Mouse (Mus musculus) gastrocnemius, adult 18-20 months (tissue): ENCODE measurements around the gene Nme9. TPM values are rescaled to one million over a fixed set of nuclear protein-coding genes. Genes with fewer than 3 reads are reported as not detected.

Experiments used
- DNase-seq: peaks from one replicate; pipeline ENCODE4 v3.0.0; 2021; ENCODE audit warnings: low spot score
- total RNA-seq, 2 experiments: library from RNA; stranded (reverse); gene quantifications; 2 replicates each; pipeline ENCODE4 v1.2.3; 2021

Nme9 gene
- total RNA-seq, 2 experiments from 2014 or later, result not detected

GRCm38 (mm10) chr9:99436182-99437030 is 14.9 kb upstream of the Nme9 start:
- DNase-seq, result peak; percentile 82

GRCm38 (mm10) chr9:99437031-99437764 is 14.1 kb upstream of the Nme9 start, which contains the start of gene Mras:
Gene Mras, minus strand, starts transcription at chr9:99437381.
- no peak for DNase-seq

- DNase-seq, result no peak
Measured at GRCm38 (mm10) chr9:99437781-99438565, 13.3 kb upstream of the Nme9 start.

- DNase-seq, result no peak
Measured at GRCm38 (mm10) chr9:99439064-99439463, 12.2 kb upstream of the Nme9 start.

GRCm38 (mm10) chr9:99440941-99441340 is 10.3 kb upstream of the Nme9 start:
- DNase-seq, result no peak

GRCm38 (mm10) chr9:99441647-99442433 is 9.4 kb upstream of the Nme9 start:
- DNase-seq, result no peak

GRCm38 (mm10) chr9:99444590-99445178 is 6.6 kb upstream of the Nme9 start:
- no peak for DNase-seq

- no peak for DNase-seq
Measured at GRCm38 (mm10) chr9:99446259-99446658, 5.0 kb upstream of the Nme9 start.

- no peak for DNase-seq
Measured at GRCm38 (mm10) chr9:99447323-99447722, 4.0 kb upstream of the Nme9 start.

GRCm38 (mm10) chr9:99449886-99450647 is 1.2 kb upstream of the Nme9 start:
- peak; percentile 24 for DNase-seq

- no peak for DNase-seq
Measured at GRCm38 (mm10) chr9:99454211-99454610, 2.9 kb downstream of the Nme9 start.

GRCm38 (mm10) chr9:99458529-99459208 is 7.4 kb downstream of the Nme9 start:
- peak; percentile 52 for DNase-seq

GRCm38 (mm10) chr9:99459730-99460129 is 8.5 kb downstream of the Nme9 start:
- DNase-seq, result no peak

GRCm38 (mm10) chr9:99464876-99465275 is 13.6 kb downstream of the Nme9 start:
- no peak for DNase-seq

- DNase-seq, result no peak
Measured at GRCm38 (mm10) chr9:99468572-99468971, 17.3 kb downstream of the Nme9 start.

- DNase-seq, result peak; percentile 7
Measured at GRCm38 (mm10) chr9:99469681-99470273, 18.5 kb downstream of the Nme9 start.

GRCm38 (mm10) chr9:99470347-99471092 is 19.2 kb downstream of the Nme9 start:
- no peak for DNase-seq

GRCm38 (mm10) chr9:99471334-99471733 is 20.1 kb downstream of the Nme9 start:
- no peak for DNase-seq
